Mouse (Mus musculus): ENCODE measurements around the gene Zbtb38. TPM values are rescaled to one million over a fixed set of nuclear protein-coding genes. Genes with fewer than 3 reads are reported as not detected.

Zbtb38 gene
- polyA plus RNA-seq, 1 experiment, result 16.1 TPM

GRCm38 (mm10) chr9:96735946-96736345, 16.7 kb downstream of the Zbtb38 start:
- Histone ChIP-seq H3K4me1 (ENCODE audit: control insufficient read depth, insufficient read depth, low read length) (peaks cover 7% of the 10 kb centered on the region), H3K4me3 (replicated peaks; ENCODE audit: extremely low read depth, low read depth, low read length) (no peak overlapping the region)
- DNase-seq, result no peak
- 69% methylated on average over 4 of the region's 4 CpGs for WGBS
- TF ChIP-seq POLR2A (IDR thresholded peaks at IDR 0.05; ENCODE audit: borderline replicate concordance, extremely low read depth, low read depth, low read length) (no peak), CTCF (IDR thresholded peaks at IDR 0.05; ENCODE audit: insufficient read depth, low read length) (no peak)

DNA sequence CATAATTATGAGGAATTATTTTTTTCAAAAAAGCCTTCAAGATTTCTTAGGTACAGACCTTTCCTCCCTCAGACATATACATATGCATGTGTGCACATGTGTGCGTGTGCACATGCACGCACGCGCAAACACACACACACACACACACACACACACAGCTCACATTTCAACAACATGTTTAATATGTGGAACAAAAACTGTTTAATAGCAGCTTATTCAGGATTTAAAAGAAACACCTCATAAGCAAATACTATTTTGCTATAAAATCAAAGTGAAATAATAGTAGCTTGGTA, 19.3 kb downstream of the Zbtb38 start:
- no peak for DNase-seq
- Histone ChIP-seq H3K4me3 (replicated peaks; ENCODE audit: extremely low read depth, low read depth, low read length) (no peak overlapping the region), H3K4me1 (ENCODE audit: control insufficient read depth, insufficient read depth, low read length) (peaks cover 9% of the 10 kb centered on the region; the same call in 1 of the 2 replicates)
- 98% methylated on average over 4 of the region's 4 CpGs for WGBS
- TF ChIP-seq POLR2A (IDR thresholded peaks at IDR 0.05; ENCODE audit: borderline replicate concordance, extremely low read depth, low read depth, low read length) (no peak), CTCF (IDR thresholded peaks at IDR 0.05; ENCODE audit: insufficient read depth, low read length) (no peak)

- no peak for TF ChIP-seq POLR2A (IDR thresholded peaks at IDR 0.05; ENCODE audit: borderline replicate concordance, extremely low read depth, low read depth, low read length)
- no peak for TF ChIP-seq CTCF (IDR thresholded peaks at IDR 0.05; ENCODE audit: insufficient read depth, low read length)
- WGBS, result 73% methylated on average over 17 of the region's 17 CpGs
- Histone ChIP-seq H3K4me3 (replicated peaks; ENCODE audit: extremely low read depth, low read depth, low read length) (no peak overlapping the region), H3K4me1 (ENCODE audit: control insufficient read depth, insufficient read depth, low read length) (peaks cover 13% of the 10 kb centered on the region; the same call in 1 of the 2 replicates)
- no peak for DNase-seq
Observed at GRCm38 (mm10) chr9:96732644-96733424, 19.8 kb downstream of the Zbtb38 start.

GRCm38 (mm10) chr9:96731961-96732511, 20.6 kb downstream of the Zbtb38 start:
- no peak for DNase-seq
- 48% methylated on average over 14 of the region's 14 CpGs for WGBS
- Histone ChIP-seq H3K4me3 (replicated peaks; ENCODE audit: extremely low read depth, low read depth, low read length) (no peak overlapping the region), H3K4me1 (ENCODE audit: control insufficient read depth, insufficient read depth, low read length) (peaks cover 14% of the 10 kb centered on the region)
- TF ChIP-seq POLR2A (IDR thresholded peaks at IDR 0.05; ENCODE audit: borderline replicate concordance, extremely low read depth, low read depth, low read length) (no peak), CTCF (IDR thresholded peaks at IDR 0.05; ENCODE audit: insufficient read depth, low read length) (no peak)

DNA sequence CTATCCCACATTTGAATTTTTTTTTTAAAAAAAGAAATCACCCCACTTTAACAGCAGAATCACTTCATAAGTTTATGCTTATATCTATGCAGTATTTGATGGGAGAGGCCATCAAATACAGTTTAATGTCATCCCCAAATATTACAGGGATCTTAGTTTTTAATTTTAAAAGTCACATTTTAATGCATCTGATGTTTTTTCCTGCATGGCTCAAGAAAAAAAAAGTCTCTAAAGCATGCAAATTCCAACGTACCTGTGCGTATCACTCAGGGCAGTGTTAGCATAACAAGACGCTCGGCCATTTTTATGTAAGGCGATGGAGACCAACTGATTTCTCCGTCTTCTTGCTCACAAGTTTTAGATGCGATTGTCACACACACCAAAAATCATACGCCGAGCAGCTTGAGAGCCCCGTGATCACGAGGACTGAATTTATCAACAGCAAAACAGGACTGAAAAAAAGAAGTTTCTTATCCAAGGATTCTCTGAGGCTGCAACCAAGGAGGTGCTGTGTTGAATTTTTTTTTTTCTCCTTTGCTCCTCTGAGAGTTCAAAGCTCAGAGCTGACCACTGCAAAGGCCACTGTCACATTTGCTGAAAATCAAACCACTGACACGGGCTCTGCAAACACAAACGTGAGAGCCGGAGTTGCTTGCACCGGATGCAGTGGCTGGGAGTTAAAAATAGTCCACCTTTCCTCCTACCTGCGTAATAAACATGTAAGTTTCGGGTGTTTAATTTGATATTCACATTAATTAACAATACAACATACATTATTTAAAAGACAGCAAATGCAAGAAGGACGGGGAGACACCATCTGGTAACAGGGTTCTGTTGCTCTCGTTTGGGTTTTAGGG, 21.4 kb downstream of the Zbtb38 start:
- Histone ChIP-seq H3K4me3 (replicated peaks; ENCODE audit: extremely low read depth, low read depth, low read length) (no peak overlapping the region), H3K4me1 (ENCODE audit: control insufficient read depth, insufficient read depth, low read length) (peaks cover 16% of the 10 kb centered on the region)
- WGBS, result 82% methylated on average over 19 of the region's 19 CpGs
- TF ChIP-seq CTCF (IDR thresholded peaks at IDR 0.05; ENCODE audit: insufficient read depth, low read length) (no peak), POLR2A (IDR thresholded peaks at IDR 0.05; ENCODE audit: borderline replicate concordance, extremely low read depth, low read depth, low read length) (no peak)
- no peak for DNase-seq

- H3K4me3 ChIP-seq (replicated peaks; ENCODE audit: extremely low read depth, low read depth, low read length), result no peak overlapping the region
- H3K4me1 ChIP-seq (ENCODE audit: control insufficient read depth, insufficient read depth, low read length), result peaks cover 17% of the 10 kb centered on the region
- TF ChIP-seq POLR2A (IDR thresholded peaks at IDR 0.05; ENCODE audit: borderline replicate concordance, extremely low read depth, low read depth, low read length) (no peak), CTCF (IDR thresholded peaks at IDR 0.05; ENCODE audit: insufficient read depth, low read length) (no peak)
- WGBS, result 73% methylated on average over 2 of the region's 2 CpGs
- DNase-seq, result no peak
Observed at GRCm38 (mm10) chr9:96730311-96730625, 22.4 kb downstream of the Zbtb38 start.

- TF ChIP-seq POLR2A (IDR thresholded peaks at IDR 0.05; ENCODE audit: borderline replicate concordance, extremely low read depth, low read depth, low read length) (no peak), CTCF (IDR thresholded peaks at IDR 0.05; ENCODE audit: insufficient read depth, low read length) (no peak)
- 63% methylated on average over 10 of the region's 10 CpGs for WGBS
- Histone ChIP-seq H3K4me1 (ENCODE audit: control insufficient read depth, insufficient read depth, low read length) (peaks cover 17% of the 10 kb centered on the region), H3K4me3 (replicated peaks; ENCODE audit: extremely low read depth, low read depth, low read length) (no peak overlapping the region)
- DNase-seq, result no peak
Observed at GRCm38 (mm10) chr9:96729537-96730310, 22.9 kb downstream of the Zbtb38 start.

GRCm38 (mm10) chr9:96728338-96729162, 24.1 kb downstream of the Zbtb38 start:
- TF ChIP-seq POLR2A (IDR thresholded peaks at IDR 0.05; ENCODE audit: borderline replicate concordance, extremely low read depth, low read depth, low read length) (no peak), CTCF (IDR thresholded peaks at IDR 0.05; ENCODE audit: insufficient read depth, low read length) (no peak)
- H3K4me1 ChIP-seq (ENCODE audit: control insufficient read depth, insufficient read depth, low read length), result peaks cover 17% of the 10 kb centered on the region
- H3K4me3 ChIP-seq (replicated peaks; ENCODE audit: extremely low read depth, low read depth, low read length), result no peak overlapping the region
- no peak for DNase-seq
- WGBS, result 60% methylated on average over 16 of the region's 16 CpGs

Measured in lung, adult 2 months (tissue).